Mouse (Mus musculus) kidney, adult 10 weeks (tissue): ENCODE measurements around the gene Il17c. TPM values are rescaled to one million over a fixed set of nuclear protein-coding genes. Genes with fewer than 3 reads are reported as not detected.

Source experiments
- polyA plus RNA-seq: library from polyadenylated mRNA; stranded (reverse); fragments of 350-450 nt; fragmentation: Illumina TruSeq; extraction: RNeasy Lipid Tissue Mini Kit (QIAGEN cat#74804); gene quantifications from one replicate; pipeline ENCODE4 v1.2.3, GENCODE M21; 2014; ENCODE audit warnings: low read depth, low replicate concordance

The Il17c gene
- polyA plus RNA-seq, result not detected

GRCm38 (mm10) chr8:122421376-122422070, at the start of gene Il17c:
Gene Il17c, plus strand, starts transcription at chr8:122422020.

GRCm38 (mm10) chr8:122376365-122377231, 45.2 kb upstream of the Il17c start, which contains the start of gene Zc3h18:
Gene Zc3h18, plus strand, starts transcription at chr8:122376609.

GRCm38 (mm10) chr8:122432443-122433268, 10.8 kb downstream of the Il17c start, which contains the start of gene Cyba:
Gene Cyba, minus strand, starts transcription at chr8:122432930.

GRCm38 (mm10) chr8:122443262-122444006, 21.6 kb downstream of the Il17c start, which contains the start of gene Mvd:
Gene Mvd, minus strand, starts transcription at chr8:122443422.

GRCm38 (mm10) chr8:122460524-122461472, 39.0 kb downstream of the Il17c start, which contains the start of gene Snai3:
Gene Snai3, minus strand, starts transcription at chr8:122460733.

Other genes with a start within 250 kb of the Il17c start
- gene Zfpm1, start 139.9 kb upstream of the Il17c start, polyA plus RNA-seq, result not detected
- gene Trhr2, start 61.3 kb upstream of the Il17c start, polyA plus RNA-seq, result not detected
- gene Zc3h18, start 45.4 kb upstream of the Il17c start, polyA plus RNA-seq, result 11.3 TPM
- gene Cyba, start 10.9 kb downstream of the Il17c start, polyA plus RNA-seq, result 0.69 TPM
- gene Mvd, start 21.4 kb downstream of the Il17c start, polyA plus RNA-seq, result not detected
- gene Snai3, start 38.7 kb downstream of the Il17c start, polyA plus RNA-seq, result not detected
- 7.4 TPM for gene Rnf166, start 54.0 kb downstream of the Il17c start, polyA plus RNA-seq
- gene Ctu2, start 54.1 kb downstream of the Il17c start, polyA plus RNA-seq, result not detected
- gene Piezo1, start 129.3 kb downstream of the Il17c start, polyA plus RNA-seq, result 1.4 TPM
- gene Cdt1, start 146.0 kb downstream of the Il17c start, polyA plus RNA-seq, result 0.61 TPM
- not detected for gene Aprt, start 154.9 kb downstream of the Il17c start, polyA plus RNA-seq
- 3.6 TPM for gene Galns, start 189.4 kb downstream of the Il17c start, polyA plus RNA-seq
- gene Trappc2l, start 189.6 kb downstream of the Il17c start, polyA plus RNA-seq, result 5.3 TPM
- not detected for gene Pabpn1l, start 200.7 kb downstream of the Il17c start, polyA plus RNA-seq